Mouse (Mus musculus) testis, adult 2 months (tissue): ENCODE data around the gene Ston2.

Experiments used
- CTCF ChIP-seq: fragments of 200-500 bp; IDR thresholded peaks from 2 replicates; pipeline ENCODE4 v1.5.1; 2012; ENCODE audit warnings: low read depth, mild to moderate bottlenecking, inconsistent platforms, low read length, moderate library complexity; ENCODE audit not compliant: control insufficient read depth, insufficient read depth, insufficient replicate concordance
- POLR2A ChIP-seq: fragments of 200-500 bp; IDR thresholded peaks from 2 replicates; pipeline ENCODE4 v1.6.1; 2012; ENCODE audit warnings: low read depth, mild to moderate bottlenecking, inconsistent platforms, low read length, moderate library complexity; ENCODE audit not compliant: control insufficient read depth

DNA sequence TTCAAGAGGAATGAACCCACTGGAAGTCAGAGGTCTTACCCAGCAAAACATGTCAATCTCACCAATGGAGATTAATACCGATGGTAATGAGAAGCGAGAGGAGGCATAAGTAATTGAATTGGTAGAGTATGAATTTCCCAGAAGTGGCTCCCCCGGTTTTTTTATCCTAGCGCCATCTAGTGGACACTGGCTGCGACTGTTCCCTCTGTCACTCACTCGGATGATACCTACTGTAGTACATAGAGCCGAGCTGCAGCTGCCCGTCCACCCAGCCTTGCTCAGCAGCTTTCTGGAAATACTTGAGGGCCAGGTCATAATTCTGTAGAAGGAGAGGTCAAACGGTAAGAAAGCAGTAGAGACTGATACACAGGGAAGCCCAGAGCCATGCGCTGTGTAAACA, 27.8 kb upstream of the Ston2 start:
- TF ChIP-seq POLR2A (no peak), CTCF (peak; percentile 55; the same call in 1 of the 2 replicates)
